Mouse (Mus musculus) E14TG2a.4 (cell line): ENCODE data around the gene Ptpn13.

Source experiments
- CTCF ChIP-seq: conservative IDR thresholded peaks from 2 replicates; pipeline ENCODE4 v1.5.1; 2014; ENCODE audit warnings: low read length
- NANOG ChIP-seq: IDR thresholded peaks from 2 replicates; pipeline ENCODE4 v1.6.1; 2014; ENCODE audit warnings: borderline replicate concordance, low read length, mixed read lengths
- POU5F1 ChIP-seq: IDR thresholded peaks from 2 replicates; pipeline ENCODE4 v1.6.1; 2014; ENCODE audit warnings: low read length, borderline replicate concordance

DNA sequence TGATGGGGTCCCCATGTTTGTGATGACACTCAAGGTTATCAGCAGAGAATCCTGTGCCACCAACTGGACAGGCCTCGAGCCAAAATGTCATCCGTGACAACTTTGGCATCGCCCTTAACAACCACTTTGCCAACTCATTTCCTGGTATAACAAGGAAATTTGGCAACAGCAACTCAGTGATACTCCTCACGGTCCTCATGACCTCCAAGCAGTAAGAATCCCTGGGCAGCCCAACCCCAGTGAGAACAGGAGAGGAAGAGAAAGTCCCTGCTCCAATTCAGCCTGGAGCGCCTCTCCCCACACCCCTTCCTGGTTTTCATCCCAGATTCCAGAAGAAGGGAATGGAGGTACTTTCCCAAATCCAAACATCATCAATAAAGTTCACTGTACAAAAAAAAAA lies 199.8 kb downstream of the Ptpn13 start:
- TF ChIP-seq CTCF (no peak), NANOG (no peak), POU5F1 (no peak)
